8 mouse cellular contexts compared by ENCODE assay signal in genomic region chr10:127040569-127041214, GRCm38 (mm10). TPM values are rescaled to one million over a fixed set of nuclear protein-coding genes. Genes with fewer than 3 reads are reported as not detected.
DNase-seq lines count a peak whose midpoint lies in the region; ATAC-seq and TF ChIP-seq lines count a peak whose summit lies in the region.

No protein-coding gene starts in this region.

- H3K27me3 ChIP-seq in lung, embryonic 16.5 days (ENCODE audit: control insufficient read depth, insufficient read depth, low read depth, low read length), result no peaks in the 10 kb centered on the region; the same call in 1 of the 2 replicates
- H3K27me3 ChIP-seq in heart, postnatal 0 days (ENCODE audit: control insufficient read depth, insufficient read depth, low read length), result peaks cover 10% of the 10 kb centered on the region; the same call in 1 of the 2 replicates
- H3K27me3 ChIP-seq in limb, embryonic 14.5 days (ENCODE audit: control insufficient read depth, insufficient read depth, low read length), result no peaks in the 10 kb centered on the region

- peak overlapping the region; percentile 84 for H3K4me2 ChIP-seq in lung, embryonic 16.5 days (ENCODE audit: low read depth, low read length)
- H3K4me2 ChIP-seq in heart, postnatal 0 days (ENCODE audit: low read depth, low read length), result peak overlapping the region; percentile 96
- peak overlapping the region; percentile 94 for H3K4me2 ChIP-seq in limb, embryonic 14.5 days (replicated peaks; ENCODE audit: low read depth, low read length, severe bottlenecking)

- TF ChIP-seq EP300 in heart, postnatal 0 days (IDR thresholded peaks at IDR 0.05; ENCODE audit: low read depth), result no peak

- TF ChIP-seq POLR2A in limb, embryonic 14.5 days (IDR thresholded peaks at IDR 0.05; ENCODE audit: borderline replicate concordance, extremely low read depth, insufficient read depth, insufficient read length), result no peak

- peaks cover 10% of the 10 kb centered on the region for H3K4me1 ChIP-seq in lung, embryonic 16.5 days (replicated peaks; ENCODE audit: control insufficient read depth, insufficient read depth, low read length)
- H3K4me1 ChIP-seq in heart, postnatal 0 days (ENCODE audit: control insufficient read depth, insufficient read depth), result peaks cover 11% of the 10 kb centered on the region; the same call in 1 of the 2 replicates
- H3K4me1 ChIP-seq in limb, embryonic 14.5 days (ENCODE audit: control insufficient read depth, insufficient read depth, low read length), result peaks cover 12% of the 10 kb centered on the region

- TF ChIP-seq CTCF in heart, postnatal 0 days (IDR thresholded peaks at IDR 0.05; ENCODE audit: low read depth), result no peak

- peak; percentile 30 for DNase-seq in cerebellum, adult 11 months
- DNase-seq in cerebellum, adult 9-11 months, result no peak
- DNase-seq in lung, postnatal 4 days, result no peak
- DNase-seq in heart, postnatal 0 days (ENCODE audit: low spot score), result no peak
- DNase-seq in limb, embryonic 14.5 days (ENCODE audit: low spot score), result no peak
- DNase-seq in right cerebral cortex, postnatal 14 days, result peak; percentile 50
- no peak for DNase-seq in adrenal gland, adult 8-10 months

- no peak overlapping the region for H3K27ac ChIP-seq in lung, embryonic 16.5 days (ENCODE audit: low read length)
- H3K27ac ChIP-seq in heart, postnatal 0 days (ENCODE audit: low read depth), result no peak overlapping the region
- H3K27ac ChIP-seq in limb, embryonic 14.5 days (replicated peaks; ENCODE audit: low read depth, low read length), result peak overlapping the region; percentile 81

- H3K36me3 ChIP-seq in lung, embryonic 16.5 days (ENCODE audit: control insufficient read depth, insufficient read depth, low read length), result no peaks in the 10 kb centered on the region; the same call in 1 of the 2 replicates
- peaks cover 7% of the 10 kb centered on the region; the same call in 1 of the 2 replicates for H3K36me3 ChIP-seq in heart, postnatal 0 days (replicated peaks; ENCODE audit: control insufficient read depth, insufficient read depth, low read length)
- H3K36me3 ChIP-seq in limb, embryonic 14.5 days (ENCODE audit: control insufficient read depth, insufficient read depth, low read length), result peaks cover 19% of the 10 kb centered on the region

- H3K9ac ChIP-seq in lung, embryonic 16.5 days (ENCODE audit: low read length), result peak overlapping the region; percentile 69
- H3K9ac ChIP-seq in heart, postnatal 0 days (replicated peaks; ENCODE audit: low read depth, low read length), result peak overlapping the region; percentile 49
- peak overlapping the region; percentile 76 for H3K9ac ChIP-seq in limb, embryonic 14.5 days (ENCODE audit: low read depth, low read length, severe bottlenecking)

- WGBS in lung, embryonic 16.5 days, result under 1% methylated on average over 20 of the region's 20 CpGs
- 1% methylated on average over 20 of the region's 20 CpGs for WGBS in heart, postnatal 0 days
- under 1% methylated on average over 20 of the region's 20 CpGs for WGBS in limb, embryonic 14.5 days

- peak overlapping the region; percentile 90 for H3K4me3 ChIP-seq in lung, embryonic 16.5 days (ENCODE audit: low read length)
- H3K4me3 ChIP-seq in heart, postnatal 0 days (ENCODE audit: low read depth, low read length), result peak overlapping the region; percentile 79
- peak overlapping the region; percentile 87 for H3K4me3 ChIP-seq in limb, embryonic 14.5 days (replicated peaks; ENCODE audit: low read length)

- peak; percentile 17; the same call in 1 of the 2 replicates for ATAC-seq in lung, embryonic 16.5 days (ENCODE audit: low read depth)
- no peak for ATAC-seq in heart, postnatal 0 days (ENCODE audit: insufficient read depth, low read depth)
- ATAC-seq in limb, embryonic 14.5 days (ENCODE audit: low FRiP score, low read depth), result 0 out of 2 replicates have a peak, but pooled peaks have one; percentile 2

- H3K9me3 ChIP-seq in lung, embryonic 16.5 days (ENCODE audit: control insufficient read depth, low read length), result no peaks in the 10 kb centered on the region
- H3K9me3 ChIP-seq in heart, postnatal 0 days (replicated peaks; ENCODE audit: control insufficient read depth, low read length), result no peaks in the 10 kb centered on the region
- no peaks in the 10 kb centered on the region for H3K9me3 ChIP-seq in limb, embryonic 14.5 days (ENCODE audit: control insufficient read depth, low read length)

RNA-seq across cellular contexts. Expression of gene Mettl1, which starts 0.5 kb away (rescaled TPM):
- 37.5 and 39.9 TPM in 2 replicates for polyA plus RNA-seq in lung, embryonic 16.5 days (2015; fragmentation: Nextera tagmentation; extraction: Ambion mirVana)
- 9.2 and 16.2 TPM in 2 replicates for total RNA-seq in heart, postnatal 0 days (2014; rRNA removed; ENCODE audit: low replicate concordance)
- polyA plus RNA-seq in heart, postnatal 0 days (2015; fragmentation: Nextera tagmentation; extraction: Ambion mirVana), result 19.6 and 20.6 TPM in 2 replicates
- 48.6 and 52.0 TPM in 2 replicates for polyA plus RNA-seq in limb, embryonic 14.5 days (2012; rRNA removed)
- 59.1 and 71.3 TPM in 2 replicates for polyA plus RNA-seq in limb, embryonic 14.5 days (2014; fragmentation: Nextera tagmentation; extraction: Ambion mirVana)
- total RNA-seq in adrenal gland, adult 8-10 months (2022), result 10 to 100 TPM; 19.3 to 33.1 (median 26.4) TPM

RNA-seq across cellular contexts. Expression of gene Eef1akmt3, which starts 0.6 kb away (rescaled TPM):
- polyA plus RNA-seq in lung, embryonic 16.5 days (2015; fragmentation: Nextera tagmentation; extraction: Ambion mirVana), result 0.29 and 0.36 TPM in 2 replicates
- total RNA-seq in heart, postnatal 0 days (2014; rRNA removed; ENCODE audit: low replicate concordance), result not detected in 2 replicates
- 0.04 and 0.18 TPM in 2 replicates for polyA plus RNA-seq in heart, postnatal 0 days (2015; fragmentation: Nextera tagmentation; extraction: Ambion mirVana)
- polyA plus RNA-seq in limb, embryonic 14.5 days (2012; rRNA removed), result 3.4 and 3.8 TPM in 2 replicates
- 0.87 and 1.3 TPM in 2 replicates for polyA plus RNA-seq in limb, embryonic 14.5 days (2014; fragmentation: Nextera tagmentation; extraction: Ambion mirVana)
- under 1 TPM; 0.12 to 0.66 (median 0.37) TPM for total RNA-seq in adrenal gland, adult 8-10 months (2022)

RNA-seq across cellular contexts. Expression of gene Cyp27b1, which starts 7.4 kb away (rescaled TPM):
- 0.11 and 0.38 TPM in 2 replicates for polyA plus RNA-seq in lung, embryonic 16.5 days (2015; fragmentation: Nextera tagmentation; extraction: Ambion mirVana)
- not detected in 2 replicates for total RNA-seq in heart, postnatal 0 days (2014; rRNA removed; ENCODE audit: low replicate concordance)
- polyA plus RNA-seq in heart, postnatal 0 days (2015; fragmentation: Nextera tagmentation; extraction: Ambion mirVana), result 0.04 and 0.08 TPM in 2 replicates
- 1.1 and 1.5 TPM in 2 replicates for polyA plus RNA-seq in limb, embryonic 14.5 days (2012; rRNA removed)
- 0.19 and 0.53 TPM in 2 replicates for polyA plus RNA-seq in limb, embryonic 14.5 days (2014; fragmentation: Nextera tagmentation; extraction: Ambion mirVana)
- total RNA-seq in adrenal gland, adult 8-10 months (2022), result under 1 TPM; 0.41 to 0.83 (median 0.53) TPM

RNA-seq across cellular contexts. Expression of gene Tsfm, which starts 10.1 kb away (rescaled TPM):
- polyA plus RNA-seq in lung, embryonic 16.5 days (2015; fragmentation: Nextera tagmentation; extraction: Ambion mirVana), result 69.3 and 71.6 TPM in 2 replicates
- 81.3 and 82.5 TPM in 2 replicates for total RNA-seq in heart, postnatal 0 days (2014; rRNA removed; ENCODE audit: low replicate concordance)
- polyA plus RNA-seq in heart, postnatal 0 days (2015; fragmentation: Nextera tagmentation; extraction: Ambion mirVana), result 94.6 and 96.8 TPM in 2 replicates
- polyA plus RNA-seq in limb, embryonic 14.5 days (2012; rRNA removed), result 55.8 and 59.7 TPM in 2 replicates
- polyA plus RNA-seq in limb, embryonic 14.5 days (2014; fragmentation: Nextera tagmentation; extraction: Ambion mirVana), result 65.2 and 69.0 TPM in 2 replicates
- 10 to 100 TPM; 67.1 to 71.5 (median 68.1) TPM for total RNA-seq in adrenal gland, adult 8-10 months (2022)

RNA-seq across cellular contexts. Expression of gene March9, which starts 19.3 kb away (rescaled TPM):
- 0.46 and 0.53 TPM in 2 replicates for polyA plus RNA-seq in lung, embryonic 16.5 days (2015; fragmentation: Nextera tagmentation; extraction: Ambion mirVana)
- 0.65 and 1.0 TPM in 2 replicates for total RNA-seq in heart, postnatal 0 days (2014; rRNA removed; ENCODE audit: low replicate concordance)
- 0.14 TPM in 2 replicates for polyA plus RNA-seq in heart, postnatal 0 days (2015; fragmentation: Nextera tagmentation; extraction: Ambion mirVana)
- 8.6 and 9.8 TPM in 2 replicates for polyA plus RNA-seq in limb, embryonic 14.5 days (2012; rRNA removed)
- polyA plus RNA-seq in limb, embryonic 14.5 days (2014; fragmentation: Nextera tagmentation; extraction: Ambion mirVana), result 2.7 and 3.1 TPM in 2 replicates
- total RNA-seq in adrenal gland, adult 8-10 months (2022), result 10 to 100 TPM in 2 of 4 experiments, 1 to 10 TPM in 2; 8.9 to 11.3 (median 10.3) TPM

Comparison
In these comparisons a context has a peak if more than half of its experiments do, and no peak if none do; other contexts are left out.
1. DNase-seq: peak in cerebellum, adult 11 months (single experiment) and right cerebral cortex, postnatal 14 days (single experiment); none in cerebellum, adult 9-11 months (single experiment), lung, postnatal 4 days (0 of 2), heart, postnatal 0 days (single experiment), limb, embryonic 14.5 days (single experiment) and adrenal gland, adult 8-10 months (single experiment).
2. Peak in every context shown above with its lines, with median percentiles within 50 percentile points of each other: H3K4me2 ChIP-seq, H3K4me3 ChIP-seq and H3K9ac ChIP-seq.